12 mouse cellular contexts compared by ENCODE assay signal in genomic region chr7:73302501-73302900, GRCm38 (mm10).
DNase-seq lines count a peak whose midpoint lies in the region; ATAC-seq and TF ChIP-seq lines count a peak whose summit lies in the region.
"Had no signal": no experiment of that assay in that cellular context is flagged by ENCODE, and none has a peak within 500 bp of the region (broad histone marks: within the 10 kb centered on the region; RNA-seq: fewer than 3 reads in every experiment).

No protein-coding gene starts in this region.

- peak; percentile 35 for DNase-seq in layer of hippocampus, adult 9-11 months
- DNase-seq in layer of hippocampus, postnatal 25 days (ENCODE audit: extremely low spot score in 1 of 2, low spot score in 1 of 2), result no peak
- no peak for DNase-seq in kidney, postnatal 36 days
- DNase-seq in kidney, adult 2 months, result no peak
- DNase-seq: cerebellum, adult 8-10 months; lung, adult 18-20 months; thymus, postnatal 14 days had no signal

- 46% methylated on average over 3 of the region's 3 CpGs for WGBS in forebrain, embryonic 15.5 days
- WGBS in midbrain, embryonic 12.5 days, result 42% methylated on average over 3 of the region's 3 CpGs
- WGBS in kidney, adult 2 months, result 77% methylated on average over 3 of the region's 3 CpGs
- WGBS in intestine, embryonic 15.5 days, result 70% methylated on average over 3 of the region's 3 CpGs

- H3K4me2 ChIP-seq in forebrain, embryonic 15.5 days (replicated peaks), result no peak overlapping the region
- H3K4me2 ChIP-seq in midbrain, embryonic 12.5 days (replicated peaks), result no peak overlapping the region
- no peak overlapping the region for H3K4me2 ChIP-seq in intestine, embryonic 15.5 days (replicated peaks)
- H3K4me2 ChIP-seq: heart, embryonic 12.5 days had no signal

- peak; percentile 18; the same call in 1 of the 2 replicates for ATAC-seq in forebrain, embryonic 15.5 days (replicated peaks)
- ATAC-seq in midbrain, embryonic 12.5 days (ENCODE audit: low FRiP score, low read depth), result peak; percentile 85
- ATAC-seq in intestine, embryonic 15.5 days, result no peak
- ATAC-seq: inflammation-experienced regulatory T-cells, adult 6 months had no signal

- peaks cover 27% of the 10 kb centered on the region for H3K4me1 ChIP-seq in forebrain, embryonic 15.5 days
- H3K4me1 ChIP-seq in midbrain, embryonic 12.5 days, result peaks cover 50% of the 10 kb centered on the region
- H3K4me1 ChIP-seq in kidney, adult 2 months (ENCODE audit: control insufficient read depth, insufficient read depth, low read length), result no peaks in the 10 kb centered on the region
- peaks cover 6% of the 10 kb centered on the region for H3K4me1 ChIP-seq in intestine, embryonic 15.5 days (replicated peaks)
- H3K4me1 ChIP-seq: heart, embryonic 12.5 days had no signal

- H3K9ac ChIP-seq in forebrain, embryonic 15.5 days (replicated peaks), result no peak overlapping the region
- no peak overlapping the region for H3K9ac ChIP-seq in midbrain, embryonic 12.5 days (replicated peaks)
- no peak overlapping the region for H3K9ac ChIP-seq in intestine, embryonic 15.5 days
- H3K9ac ChIP-seq: heart, embryonic 12.5 days had no signal

- no peaks in the 10 kb centered on the region for H3K36me3 ChIP-seq in forebrain, embryonic 15.5 days
- no peaks in the 10 kb centered on the region for H3K36me3 ChIP-seq in midbrain, embryonic 12.5 days
- no peaks in the 10 kb centered on the region for H3K36me3 ChIP-seq in kidney, adult 2 months (ENCODE audit: control insufficient read depth, insufficient read depth, low read length)
- no peaks in the 10 kb centered on the region for H3K36me3 ChIP-seq in intestine, embryonic 15.5 days
- H3K36me3 ChIP-seq: heart, embryonic 12.5 days had no signal

- H3K9me3 ChIP-seq in forebrain, embryonic 15.5 days, result no peaks in the 10 kb centered on the region
- H3K9me3 ChIP-seq in midbrain, embryonic 12.5 days, result no peaks in the 10 kb centered on the region
- no peaks in the 10 kb centered on the region for H3K9me3 ChIP-seq in intestine, embryonic 15.5 days
- H3K9me3 ChIP-seq: heart, embryonic 12.5 days had no signal

- TF ChIP-seq CTCF in kidney, adult 2 months (conservative IDR thresholded peaks at IDR 0.05; ENCODE audit: insufficient read depth, insufficient read length, low read depth, low read length), result no peak

- no peak overlapping the region; the same call in 1 of the 2 replicates for H3K27ac ChIP-seq in forebrain, embryonic 15.5 days (replicated peaks)
- peak overlapping the region; percentile 81 for H3K27ac ChIP-seq in midbrain, embryonic 12.5 days (replicated peaks)
- H3K27ac ChIP-seq in kidney, adult 2 months (ENCODE audit: insufficient read depth, low read depth, low read length), result no peak overlapping the region
- no peak overlapping the region for H3K27ac ChIP-seq in intestine, embryonic 15.5 days

- no peaks in the 10 kb centered on the region for H3K27me3 ChIP-seq in forebrain, embryonic 15.5 days
- no peaks in the 10 kb centered on the region for H3K27me3 ChIP-seq in midbrain, embryonic 12.5 days
- H3K27me3 ChIP-seq in kidney, adult 2 months (replicated peaks; ENCODE audit: control insufficient read depth, insufficient read depth, low read length), result no peaks in the 10 kb centered on the region
- H3K27me3 ChIP-seq in intestine, embryonic 15.5 days (replicated peaks), result no peaks in the 10 kb centered on the region

- no peak for TF ChIP-seq POLR2A in kidney, adult 2 months (IDR thresholded peaks at IDR 0.05; ENCODE audit: low read depth, low read length)

- no peak overlapping the region for H3K4me3 ChIP-seq in forebrain, embryonic 15.5 days
- H3K4me3 ChIP-seq in midbrain, embryonic 12.5 days, result no peak overlapping the region
- H3K4me3 ChIP-seq in kidney, adult 2 months (ENCODE audit: insufficient read depth, low read depth, low read length), result no peak overlapping the region
- no peak overlapping the region for H3K4me3 ChIP-seq in intestine, embryonic 15.5 days (replicated peaks)
- H3K4me3 ChIP-seq: heart, embryonic 12.5 days had no signal
